Mouse (Mus musculus) C2C12 (cell line): ENCODE measurements around the gene Gusb. TPM values are rescaled to one million over a fixed set of nuclear protein-coding genes. Genes with fewer than 3 reads are reported as not detected.
A peak's percentile ranks its signal among the peaks of the same experiment; 100 is the strongest.

ENCODE experiments used
- H3K27me3 ChIP-seq: one replicate; pipeline ENCODE4 v1.6.1; 2011; ENCODE audit not compliant: control insufficient read depth, insufficient read depth, insufficient read length
- H3K36me3 ChIP-seq: one replicate; pipeline ENCODE4 v1.6.1; 2011; ENCODE audit not compliant: control insufficient read depth, insufficient read depth
- H3K4me3 ChIP-seq: one replicate; pipeline ENCODE4 v1.5.1; 2011; ENCODE audit warnings: mild to moderate bottlenecking, control low read depth; ENCODE audit not compliant: poor library complexity, insufficient read depth, severe bottlenecking
- H3K79me2 ChIP-seq: one replicate; pipeline ENCODE4 v1.6.1; 2011; ENCODE audit not compliant: control insufficient read depth, insufficient read depth
- H3K79me3 ChIP-seq: one replicate; pipeline ENCODE4 v1.6.1; 2011; ENCODE audit warnings: low read depth, control low read depth
- H3ac ChIP-seq: one replicate; pipeline ENCODE3; 2011; ENCODE audit warnings: low read depth; ENCODE audit not compliant: control insufficient read depth, insufficient read length
- CEBPB ChIP-seq: IDR thresholded peaks from one replicate; pipeline ENCODE4 v1.6.1; 2011; ENCODE audit warnings: low read depth, mild to moderate bottlenecking, control low read depth, moderate library complexity
- CTCF ChIP-seq: IDR thresholded peaks from one replicate; pipeline ENCODE4 v1.5.1; 2011; ENCODE audit not compliant: control insufficient read depth, insufficient read depth, insufficient read length
- FOSL1 ChIP-seq: IDR thresholded peaks from one replicate; pipeline ENCODE4 v1.8.0; 2011; ENCODE audit warnings: mild to moderate bottlenecking, low read length; ENCODE audit not compliant: poor library complexity, insufficient read depth, severe bottlenecking
- MAX ChIP-seq: IDR thresholded peaks from one replicate; pipeline ENCODE4 v1.6.1; 2011; ENCODE audit warnings: mild to moderate bottlenecking, control low read depth
- MYOD1 ChIP-seq: IDR thresholded peaks from one replicate; pipeline ENCODE4 v1.6.1; 2011; ENCODE audit warnings: low read depth; ENCODE audit not compliant: control insufficient read depth, insufficient read length
- MYOG ChIP-seq: IDR thresholded peaks from one replicate; pipeline ENCODE4 v1.6.1; 2011; ENCODE audit not compliant: control insufficient read depth, insufficient read length; ENCODE audit errors: extremely low read depth
- USF1 ChIP-seq: IDR thresholded peaks from one replicate; pipeline ENCODE4 v1.6.1; 2011; ENCODE audit warnings: low read depth, mild to moderate bottlenecking, control low read depth, moderate library complexity
- long read RNA-seq, 2 experiments: library from polyadenylated mRNA; unstranded; transcript quantifications; one replicate each; pipeline ENCODE4 v2.0.0; 2019 to 2020
- polyA plus RNA-seq: library from polyadenylated mRNA; unstranded; fragments of >200 nt; fragmentation: generic; extraction: Trizol; gene quantifications from one replicate; pipeline ENCODE4 v1.2.1, GENCODE M21; 2012; ENCODE audit warnings: missing spikeins

The Gusb gene
- polyA plus RNA-seq = 56.0 TPM
- long read RNA-seq, experiment 1, transcript Gusb-201 (12 exons, 2,687 nt) = major isoform, 36 of 62 reads
- long read RNA-seq, experiment 1, transcript Gusb-203 (4 exons, 2,038 nt) = minor isoform, 11 of 62 reads
- long read RNA-seq, experiment 1, partial matches to known transcripts = 2 of 62 reads
- long read RNA-seq, experiment 1, other reads (novel, unspliced or antisense) = 8 of 62 reads
- long read RNA-seq, experiment 2, transcript Gusb-201 (12 exons, 2,687 nt) = major isoform, 347 of 375 reads
- long read RNA-seq, experiment 2, partial matches to known transcripts = 3 of 375 reads
- long read RNA-seq, experiment 2, other reads (novel, unspliced or antisense) = 20 of 375 reads

- H3K36me3 ChIP-seq = peaks cover 20% of the 10 kb centered on the region
- no peak for TF ChIP-seq MYOG
- no peak for TF ChIP-seq MYOD1
- TF ChIP-seq CTCF = no peak
- TF ChIP-seq MAX = peak; percentile 84
- no peak for TF ChIP-seq FOSL1
- TF ChIP-seq USF1 = peak; percentile 85
- peak within 1 kb of the TSS; percentile 32 for H3ac ChIP-seq
- peak within 1 kb of the TSS; percentile 52 for H3K4me3 ChIP-seq
- H3K79me2 ChIP-seq = no peaks in the 10 kb centered on the region
- H3K27me3 ChIP-seq = no peaks in the 10 kb centered on the region
- H3K79me3 ChIP-seq = peaks cover 5% of the 10 kb centered on the region
Observed at GRCm38 (mm10) chr5:130002301-130003146, at the start of gene Gusb. Gusb (minus strand) TSS chr5:130003049.

GRCm38 (mm10) chr5:130052510-130052909 lies 49.7 kb upstream of the Gusb start:
- Histone ChIP-seq H3K36me3 (peaks cover 42% of the 10 kb centered on the region), H3ac (no peak overlapping the region)
- TF ChIP-seq FOSL1 (no peak), MAX (no peak), MYOD1 (no peak), CTCF (no peak), CEBPB (no peak), USF1 (no peak), MYOG (no peak)

DNA sequence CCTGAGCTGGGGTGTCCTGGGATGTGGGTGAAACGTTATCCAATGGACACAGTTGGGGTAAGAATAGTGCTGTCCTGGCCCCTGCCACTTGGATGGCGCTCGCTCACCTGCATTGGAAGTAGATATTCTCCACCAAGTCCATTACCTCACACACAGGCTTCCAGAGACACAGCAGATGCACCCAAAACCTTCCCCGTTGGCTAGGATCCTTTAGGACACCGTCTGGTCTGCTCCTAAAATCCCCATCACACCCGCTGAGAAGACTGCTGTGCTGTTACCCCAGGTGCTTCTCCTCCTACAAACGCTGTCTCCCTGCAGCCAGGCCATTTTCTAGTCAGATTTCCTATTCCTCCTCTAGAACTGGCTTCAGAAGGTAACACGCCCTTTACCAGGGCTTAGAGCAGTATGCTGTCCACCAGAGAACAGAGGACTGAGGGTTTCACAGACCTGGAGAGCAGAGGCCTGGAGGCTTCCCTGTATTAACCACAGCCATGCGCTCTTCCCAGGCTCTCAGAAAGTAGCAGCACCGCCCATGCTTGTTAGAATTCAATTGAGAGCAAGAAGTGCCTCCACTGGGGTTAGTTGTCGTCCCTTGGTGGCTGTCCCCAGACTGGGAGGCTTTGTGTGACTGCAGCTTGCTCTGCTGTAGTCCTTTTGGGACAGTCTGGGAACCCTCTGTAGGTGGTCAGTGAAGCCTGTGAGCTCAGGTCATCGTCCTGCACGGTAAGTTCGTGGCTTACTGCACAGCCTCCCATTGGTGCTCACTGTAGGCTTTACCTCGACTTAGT lies 48.4 kb upstream of the Gusb start:
- Histone ChIP-seq H3ac (no peak overlapping the region), H3K36me3 (peaks cover 54% of the 10 kb centered on the region), H3K27me3 (no peaks in the 10 kb centered on the region), H3K79me3 (no peaks in the 10 kb centered on the region), H3K79me2 (no peaks in the 10 kb centered on the region), H3K4me3 (no peak overlapping the region)
- TF ChIP-seq FOSL1 (no peak), MYOD1 (no peak), CEBPB (no peak), MAX (no peak), MYOG (no peak)

More at GRCm38 (mm10) chr5:130052510-130052909, 49.7 kb upstream of the Gusb start:
- Histone ChIP-seq H3K79me3 (no peaks in the 10 kb centered on the region), H3K79me2 (no peaks in the 10 kb centered on the region), H3K27me3 (no peaks in the 10 kb centered on the region), H3K4me3 (no peak overlapping the region)

DNA sequence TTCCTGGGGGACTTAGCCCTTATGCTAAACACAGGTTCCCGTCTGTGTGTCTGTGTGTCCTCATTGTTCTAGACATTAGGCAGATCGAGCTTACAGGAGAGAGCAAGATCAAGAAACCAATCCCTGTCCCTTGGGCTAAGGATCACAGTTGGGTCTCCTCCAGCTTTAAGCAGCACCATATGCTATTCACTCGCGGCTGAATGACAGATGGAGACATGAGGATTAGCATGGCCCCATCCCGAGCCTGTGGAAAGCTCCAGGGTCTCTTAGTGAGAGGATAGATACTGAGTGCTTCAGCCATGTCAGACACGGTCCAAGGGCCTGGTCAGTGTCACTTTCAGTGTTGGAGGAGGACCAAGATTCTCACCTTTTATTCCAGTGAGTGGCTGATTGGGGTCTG lies 47.6 kb upstream of the Gusb start:
- no peaks in the 10 kb centered on the region for H3K27me3 ChIP-seq
- H3K36me3 ChIP-seq = peaks cover 61% of the 10 kb centered on the region
- H3K4me3 ChIP-seq = no peak overlapping the region
- TF ChIP-seq MAX = no peak
- TF ChIP-seq MYOG = no peak
- no peak for TF ChIP-seq CEBPB
- no peak for TF ChIP-seq MYOD1
- TF ChIP-seq FOSL1 = no peak
- TF ChIP-seq CTCF = no peak
- TF ChIP-seq USF1 = no peak
- no peak overlapping the region for H3ac ChIP-seq
- H3K79me2 ChIP-seq = no peaks in the 10 kb centered on the region
- no peaks in the 10 kb centered on the region for H3K79me3 ChIP-seq

DNA sequence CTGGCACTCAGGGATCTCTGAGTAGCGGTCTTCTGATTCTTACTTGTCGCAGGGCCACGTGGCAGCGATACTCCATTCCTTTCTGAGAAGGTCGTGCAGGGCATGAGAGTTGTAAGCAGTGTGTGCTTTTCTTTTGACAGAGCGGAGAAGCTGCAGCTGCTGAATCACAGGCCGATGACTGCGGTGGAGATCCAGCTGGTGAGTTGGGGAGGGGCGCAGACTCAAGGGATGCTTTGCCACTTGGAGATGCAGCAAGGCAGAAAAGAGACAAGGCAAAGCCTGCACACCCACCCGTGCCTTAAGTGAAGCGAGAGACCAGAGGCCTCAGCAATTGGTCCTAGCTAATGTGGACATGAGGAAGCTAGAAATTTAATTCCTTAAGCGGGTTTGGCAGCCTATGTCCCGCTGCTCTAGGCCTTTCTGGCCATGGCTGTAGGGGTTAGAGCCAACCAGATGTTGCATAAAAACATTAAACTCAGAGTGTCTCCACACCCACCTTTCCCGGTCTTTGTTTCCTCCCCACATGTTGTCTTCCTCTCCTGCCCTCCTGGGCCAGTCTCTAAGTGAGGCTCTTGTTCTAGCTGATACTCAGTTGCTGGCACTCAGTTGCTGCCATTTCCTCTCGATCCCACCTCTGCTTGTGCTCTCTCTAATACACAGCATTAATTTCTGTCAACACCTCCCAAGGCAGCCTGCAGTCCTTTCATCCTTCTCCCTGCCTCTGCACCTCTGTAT lies 46.1 kb upstream of the Gusb start:
- no peaks in the 10 kb centered on the region for H3K79me2 ChIP-seq
- no peaks in the 10 kb centered on the region for H3K27me3 ChIP-seq
- no peak overlapping the region for H3ac ChIP-seq
- TF ChIP-seq MYOD1 = no peak
- TF ChIP-seq CEBPB = no peak
- no peak for TF ChIP-seq MAX
- no peak for TF ChIP-seq FOSL1
- TF ChIP-seq MYOG = no peak
- no peak for TF ChIP-seq USF1
- TF ChIP-seq CTCF = no peak
- no peaks in the 10 kb centered on the region for H3K79me3 ChIP-seq
- H3K36me3 ChIP-seq = peaks cover 68% of the 10 kb centered on the region
- no peak overlapping the region for H3K4me3 ChIP-seq
